Mouse (Mus musculus) cortical plate, adult 2 months (tissue): ENCODE results near the gene Anks1. TPM values are rescaled to one million over a fixed set of nuclear protein-coding genes. Genes with fewer than 3 reads are reported as not detected.

ENCODE experiments used
- H3K27ac ChIP-seq: fragments of 200-500 bp; 2 replicates; pipeline ENCODE4 v1.5.1; 2012; ENCODE audit warnings: low read length, control low read depth, inconsistent platforms; ENCODE audit not compliant: insufficient read depth
- H3K4me1 ChIP-seq: fragments of 200-500 bp; 2 replicates; pipeline ENCODE4 v1.6.1; 2011; ENCODE audit warnings: low read length; ENCODE audit not compliant: control insufficient read depth, insufficient read depth
- H3K4me3 ChIP-seq: fragments of 200-500 bp; 2 replicates; pipeline ENCODE4 v1.5.1; 2011; ENCODE audit warnings: mild to moderate bottlenecking, low read length, control low read depth; ENCODE audit not compliant: insufficient read depth
- CTCF ChIP-seq: fragments of 200-500 bp; IDR thresholded peaks from 2 replicates; pipeline ENCODE4 v1.5.1; 2011; ENCODE audit warnings: mild to moderate bottlenecking, control low read depth, low read length; ENCODE audit not compliant: insufficient read depth; ENCODE audit errors: extremely low read depth
- POLR2A ChIP-seq: fragments of 200-500 bp; IDR thresholded peaks from 2 replicates; pipeline ENCODE4 v1.6.1; 2011; ENCODE audit warnings: mild to moderate bottlenecking, low read length, control low read depth; ENCODE audit not compliant: insufficient read depth; ENCODE audit errors: extremely low read depth
- polyA plus RNA-seq: library from polyadenylated mRNA; depleted of rRNA; stranded (reverse); fragments of >200 nt; gene quantifications from 2 replicates; pipeline ENCODE4 v1.2.3, GENCODE M21; 2012

Anks1 gene
- polyA plus RNA-seq, 1 experiment = 39.8 TPM

DNA sequence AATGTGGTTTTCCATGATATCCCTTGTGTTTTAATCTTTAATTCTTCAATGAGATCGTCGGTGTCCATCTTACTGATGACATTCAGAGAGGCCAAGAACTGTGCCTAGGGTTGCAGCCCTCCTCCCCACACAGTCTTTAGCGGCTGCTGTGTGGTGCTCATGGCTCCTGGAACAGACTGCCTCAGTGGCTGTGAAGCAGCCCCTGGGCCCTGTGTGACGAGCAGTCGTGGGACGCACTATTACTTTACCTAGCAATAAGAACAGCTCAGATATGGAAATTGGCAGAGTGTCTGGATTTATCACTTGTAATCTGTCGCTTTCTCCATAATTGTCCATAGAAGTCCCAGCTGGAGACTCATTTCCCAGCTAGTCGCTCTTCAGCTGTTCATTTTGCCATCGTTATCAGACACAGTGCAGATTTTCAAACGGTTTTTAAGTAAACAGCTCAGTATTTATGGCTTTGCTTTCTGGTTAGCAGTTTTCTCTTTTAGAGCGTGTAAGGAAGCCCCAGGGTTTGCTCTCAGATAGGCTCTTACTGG, 13.1 kb downstream of the Anks1 start:
- H3K4me1 ChIP-seq = 0 out of 2 replicates have a peak, but pooled peaks cover 3% of the 10 kb centered on the region
- no peak overlapping the region for H3K27ac ChIP-seq
- H3K4me3 ChIP-seq = no peak overlapping the region
- TF ChIP-seq CTCF (no peak), POLR2A (no peak)

DNA sequence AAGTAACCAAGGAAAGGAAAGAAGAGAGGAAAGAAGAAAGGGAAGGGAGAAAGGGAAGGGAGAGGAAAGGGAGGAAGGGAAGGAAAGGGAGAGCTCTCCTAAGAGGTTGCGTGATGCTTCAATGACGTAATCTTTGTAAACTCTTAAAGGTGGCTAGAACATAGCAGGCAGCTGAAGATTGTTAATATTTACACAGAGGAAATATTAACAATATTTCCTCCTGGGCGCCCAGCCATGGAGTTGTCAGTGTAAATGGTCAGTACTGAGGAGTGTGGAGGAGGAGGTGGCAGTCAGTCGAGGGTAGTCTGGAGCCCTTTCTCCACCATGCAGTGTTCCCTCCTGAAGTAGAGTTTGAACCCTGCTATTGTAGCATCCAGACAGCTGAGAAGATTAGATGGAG, 15.9 kb downstream of the Anks1 start:
- H3K27ac ChIP-seq = no peak overlapping the region
- no peak overlapping the region for H3K4me3 ChIP-seq
- TF ChIP-seq POLR2A (no peak), CTCF (no peak)
- 0 out of 2 replicates have a peak, but pooled peaks cover 3% of the 10 kb centered on the region for H3K4me1 ChIP-seq

DNA sequence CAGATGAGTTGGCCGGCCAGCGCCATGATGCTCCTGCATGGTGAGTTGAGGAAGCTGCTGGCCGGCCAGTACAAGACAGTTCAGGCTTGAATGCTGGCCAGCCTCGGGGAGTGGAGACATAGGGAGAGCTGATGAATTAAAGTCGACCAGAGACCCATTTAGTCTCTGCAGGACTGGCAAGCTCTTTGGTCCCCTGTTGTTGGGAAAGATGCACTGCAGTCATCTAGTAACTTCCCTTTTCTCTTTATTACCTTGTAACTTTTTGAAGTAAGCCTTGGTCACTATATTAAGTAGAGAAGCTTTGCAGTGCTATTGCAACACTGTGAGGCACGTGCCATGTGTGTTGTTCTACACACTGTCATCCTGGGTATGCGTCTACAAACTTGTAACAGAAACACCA, 16.4 kb downstream of the Anks1 start:
- Histone ChIP-seq H3K27ac (no peak overlapping the region), H3K4me3 (no peak overlapping the region), H3K4me1 (0 out of 2 replicates have a peak, but pooled peaks cover 3% of the 10 kb centered on the region)
- TF ChIP-seq POLR2A (no peak), CTCF (no peak)

DNA sequence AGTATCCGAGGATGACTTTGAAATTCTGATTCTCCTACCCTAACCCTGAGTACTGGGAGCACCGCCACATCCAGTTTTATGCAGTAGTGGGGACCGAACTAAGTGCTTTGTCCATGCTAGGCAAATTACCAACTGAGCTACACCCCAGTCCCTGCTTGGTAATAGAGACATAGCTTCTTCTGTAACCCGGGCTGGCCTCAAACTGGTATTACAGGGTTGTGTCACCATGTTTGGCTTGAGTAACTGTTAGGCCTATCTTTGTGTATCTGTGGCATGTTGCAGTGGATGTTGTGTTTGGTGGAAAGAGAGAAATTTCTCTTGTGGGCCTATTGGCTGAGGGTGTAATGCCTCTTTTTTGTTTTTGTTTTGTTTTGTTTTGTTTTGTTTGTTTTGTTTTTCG, 21.2 kb downstream of the Anks1 start:
- no peak overlapping the region for H3K4me3 ChIP-seq
- no peak overlapping the region for H3K27ac ChIP-seq
- TF ChIP-seq CTCF = no peak
- TF ChIP-seq POLR2A = no peak
- H3K4me1 ChIP-seq = 0 out of 2 replicates have a peak, but pooled peaks cover 3% of the 10 kb centered on the region

DNA sequence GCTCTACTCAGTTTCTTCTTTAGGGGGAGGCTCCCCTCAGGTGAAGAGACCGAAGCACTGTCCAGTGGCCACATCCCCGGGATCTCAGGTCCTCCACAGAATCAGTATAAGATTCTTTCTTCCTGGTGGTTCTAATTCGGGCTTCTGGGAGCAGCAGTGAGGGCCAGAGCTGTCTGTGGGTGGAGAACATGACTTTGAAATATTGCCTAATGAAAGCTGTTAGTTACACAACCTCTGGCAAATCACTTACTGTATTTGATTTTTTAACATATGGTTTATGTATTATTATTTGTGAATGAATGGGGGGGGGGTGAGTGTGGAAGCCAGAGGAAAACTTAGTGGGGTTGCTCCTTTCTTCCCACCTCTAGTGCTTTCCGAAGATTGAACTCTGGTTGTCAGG, 22.7 kb downstream of the Anks1 start:
- TF ChIP-seq POLR2A (no peak), CTCF (no peak)
- Histone ChIP-seq H3K4me1 (no peaks in the 10 kb centered on the region), H3K27ac (no peak overlapping the region), H3K4me3 (no peak overlapping the region)

DNA sequence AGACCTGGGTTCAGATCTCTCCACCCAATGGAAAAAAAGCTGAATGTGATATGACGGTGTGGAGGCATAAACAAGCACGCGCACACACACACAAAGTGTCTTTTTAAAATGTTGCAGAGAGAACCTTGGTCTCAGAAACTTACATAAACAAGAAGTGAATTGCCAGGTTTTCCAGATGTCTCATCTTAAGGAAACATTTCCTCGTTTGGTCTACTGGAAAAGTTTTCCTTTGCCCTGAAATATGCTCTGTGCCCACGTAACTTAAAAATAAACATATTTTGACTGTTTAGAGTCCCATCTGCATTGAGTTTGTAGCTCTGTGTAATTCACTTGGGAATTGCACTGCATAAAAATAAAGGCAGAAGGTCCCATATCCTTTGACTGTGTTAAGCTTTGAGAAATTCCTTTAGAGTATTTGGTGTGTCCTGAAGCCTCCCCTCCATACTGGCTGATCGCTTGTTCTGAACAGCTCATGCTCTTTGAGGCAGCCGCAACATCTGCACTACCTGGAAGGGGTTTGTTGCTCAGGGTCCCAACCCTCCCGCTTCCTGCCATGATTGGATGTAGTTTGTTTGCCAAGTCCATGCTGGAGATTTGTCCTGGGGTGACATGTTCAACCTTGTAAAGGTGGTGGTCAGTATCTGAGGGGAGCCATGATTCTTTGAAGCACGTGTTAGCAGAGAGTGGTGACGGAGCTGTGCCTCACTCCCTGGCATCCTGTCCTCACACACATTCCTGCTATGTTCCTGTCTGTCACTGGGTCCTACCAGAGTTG, 25.2 kb downstream of the Anks1 start:
- H3K4me3 ChIP-seq = no peak overlapping the region
- no peak for TF ChIP-seq POLR2A
- no peak for TF ChIP-seq CTCF
- no peak overlapping the region for H3K27ac ChIP-seq
- H3K4me1 ChIP-seq = peaks cover 4% of the 10 kb centered on the region

DNA sequence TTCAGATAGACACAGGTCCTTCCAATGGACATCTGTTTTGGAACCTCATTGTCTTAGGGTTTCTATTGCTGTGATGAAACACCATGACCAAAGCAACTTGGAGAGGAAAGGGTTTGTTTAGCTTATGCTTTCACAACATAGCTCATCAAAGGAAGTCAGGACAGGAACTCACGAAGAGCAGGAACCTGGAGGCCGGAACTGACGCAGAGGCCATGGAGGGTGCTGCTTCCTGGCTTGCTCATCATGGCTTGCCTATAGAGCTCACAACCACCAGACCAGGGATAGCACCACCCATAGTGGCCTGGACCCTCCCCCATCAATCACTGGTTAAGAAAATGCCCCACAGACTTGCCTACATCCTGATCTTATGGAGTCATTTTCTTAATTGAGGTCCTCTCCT, 26.0 kb downstream of the Anks1 start:
- TF ChIP-seq POLR2A = no peak
- TF ChIP-seq CTCF = no peak
- peaks cover 5% of the 10 kb centered on the region for H3K4me1 ChIP-seq
- no peak overlapping the region for H3K27ac ChIP-seq
- H3K4me3 ChIP-seq = no peak overlapping the region

DNA sequence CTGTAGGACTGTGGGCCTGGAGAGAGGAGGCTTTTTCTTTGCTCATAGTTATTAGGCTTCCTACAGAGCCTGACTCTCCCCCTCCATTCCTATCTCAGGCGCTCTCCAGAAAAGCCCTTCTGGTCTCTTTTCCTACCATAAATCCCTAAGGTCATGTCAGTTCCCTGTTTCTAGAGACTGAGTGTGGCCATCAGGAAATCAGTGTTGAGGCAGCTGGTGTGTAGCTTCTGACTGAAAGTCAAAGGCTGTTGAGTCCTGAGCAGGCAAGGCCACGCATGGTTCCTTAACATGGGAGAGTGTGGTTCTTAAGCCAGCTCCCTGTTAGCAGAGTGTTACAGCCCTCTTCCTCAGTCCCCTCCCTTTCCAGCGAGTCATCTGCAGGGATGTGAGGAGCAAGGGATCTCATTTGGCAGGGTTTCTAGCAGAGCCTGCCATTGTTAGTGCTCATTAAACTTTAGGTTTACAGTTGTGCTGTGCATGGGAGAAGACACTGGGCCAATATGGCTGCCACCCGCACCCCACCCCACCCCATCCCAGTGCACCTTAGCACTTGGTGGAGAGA, 28.0 kb downstream of the Anks1 start:
- H3K27ac ChIP-seq = no peak overlapping the region
- TF ChIP-seq CTCF = no peak
- no peak for TF ChIP-seq POLR2A
- H3K4me1 ChIP-seq = peaks cover 6% of the 10 kb centered on the region
- H3K4me3 ChIP-seq = no peak overlapping the region

DNA sequence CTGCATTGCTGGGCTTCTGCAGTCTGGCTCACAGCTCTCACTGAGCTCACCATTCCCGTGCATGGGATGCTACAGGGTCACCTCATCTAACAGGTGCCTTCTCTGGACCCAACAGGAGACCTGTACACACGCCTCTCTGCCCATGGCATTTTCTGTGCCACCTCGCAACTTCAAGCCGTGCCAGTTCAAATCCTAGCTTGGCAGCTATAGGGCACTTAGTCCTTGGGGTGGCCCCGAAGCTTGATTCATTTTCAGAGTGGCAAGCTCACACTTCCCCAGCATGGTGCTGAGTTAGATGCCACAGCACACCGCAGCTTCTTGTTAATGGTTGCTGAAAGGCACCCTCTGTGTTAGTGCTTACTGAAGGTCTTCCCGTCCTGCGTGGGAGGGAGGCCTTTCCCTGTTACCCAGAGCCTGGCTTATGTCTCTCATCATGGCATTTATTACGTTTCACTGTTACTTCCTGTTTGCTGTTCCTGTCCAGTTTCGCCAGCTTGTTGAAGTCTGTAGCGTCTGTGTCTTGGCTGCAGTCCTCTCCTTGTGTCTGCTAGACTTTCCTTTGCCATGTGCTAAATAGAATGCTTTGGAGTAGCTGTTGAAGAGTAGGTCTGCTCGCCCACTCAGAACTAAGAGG, 29.1 kb downstream of the Anks1 start:
- TF ChIP-seq POLR2A (no peak), CTCF (no peak)
- H3K4me3 ChIP-seq = no peak overlapping the region
- no peak overlapping the region for H3K27ac ChIP-seq
- peaks cover 6% of the 10 kb centered on the region for H3K4me1 ChIP-seq
